Mouse (Mus musculus) forebrain, embryonic 16.5 days (tissue): ENCODE measurements at regions not wholly inside any gene's neighbourhood (a gene's known extent, or its start where the extent isn't known, plus 50 kb on each side); places are given as distances from the start of the nearest gene placed in this dataset.

Experiments
- ATAC-seq: fragments of 200-750 bp; cut with Nextera tagmentation; 2 replicates; pipeline ENCODE4 v1.8.0; 2017; ENCODE audit warnings: mild to moderate bottlenecking, moderate library complexity
- H3K27ac ChIP-seq: fragments of 300-500 bp; sonication (generic); 2 replicates; pipeline ENCODE4 v1.5.1; 2014; ENCODE audit warnings: low read length, control low read depth
- H3K27me3 ChIP-seq: fragments of 300-500 bp; sonication (generic); replicated peaks from 2 replicates; pipeline ENCODE4 v1.6.1; 2014; ENCODE audit warnings: low read length; ENCODE audit not compliant: control insufficient read depth, insufficient read depth
- H3K36me3 ChIP-seq: fragments of 300-500 bp; sonication (generic); 2 replicates; pipeline ENCODE4 v1.6.1; 2014; ENCODE audit not compliant: control insufficient read depth, insufficient read depth
- H3K4me1 ChIP-seq: fragments of 300-500 bp; sonication (generic); replicated peaks from 2 replicates; pipeline ENCODE4 v1.6.1; 2014; ENCODE audit warnings: low read length; ENCODE audit not compliant: control insufficient read depth, insufficient read depth
- H3K4me2 ChIP-seq: fragments of 300-500 bp; sonication (generic); 2 replicates; pipeline ENCODE4 v1.6.1; 2014; ENCODE audit warnings: mild to moderate bottlenecking, low read length, control low read depth
- H3K4me3 ChIP-seq: fragments of 300-500 bp; sonication (generic); replicated peaks from 2 replicates; pipeline ENCODE4 v1.5.1; 2014; ENCODE audit warnings: mild to moderate bottlenecking, low read length, control low read depth
- H3K9ac ChIP-seq: fragments of 300-500 bp; sonication (generic); replicated peaks from 2 replicates; pipeline ENCODE4 v1.6.1; 2014; ENCODE audit warnings: low read depth, low read length, control low read depth
- H3K9me3 ChIP-seq: fragments of 300-500 bp; sonication (generic); 2 replicates; pipeline ENCODE4 v1.6.1; 2016; ENCODE audit warnings: low read length; ENCODE audit not compliant: control insufficient read depth
- WGBS: fragments of 180-500 bp; shearing (Covaris S2); extraction: QIAGEN DNeasy Blood & Tissue Kit; methylation state at CpG from one replicate; pipeline ENCODE4 v1.1.7; 2014; 5-methylcytosine and 5-hydroxymethylcytosine counted together

GRCm38 (mm10) chr12:49827769-49828168 lies 442.8 kb downstream of the Gm43517 start:
- no peaks in the 10 kb centered on the region for H3K9me3 ChIP-seq
- WGBS = 43% methylated on average over 3 of the region's 3 CpGs
- peaks cover 7% of the 10 kb centered on the region for H3K4me1 ChIP-seq
- H3K4me2 ChIP-seq = no peak overlapping the region
- H3K27ac ChIP-seq = peak overlapping the region; percentile 63
- no peak overlapping the region for H3K9ac ChIP-seq
- no peak overlapping the region for H3K4me3 ChIP-seq
- no peaks in the 10 kb centered on the region for H3K36me3 ChIP-seq
- ATAC-seq = no peak
- no peaks in the 10 kb centered on the region for H3K27me3 ChIP-seq

GRCm38 (mm10) chr12:49828553-49828952 lies 443.6 kb downstream of the Gm43517 start:
- WGBS = 46% methylated on average over 4 of the region's 4 CpGs
- Histone ChIP-seq H3K4me1 (peaks cover 7% of the 10 kb centered on the region), H3K36me3 (no peaks in the 10 kb centered on the region), H3K4me3 (no peak overlapping the region), H3K9me3 (no peaks in the 10 kb centered on the region), H3K27ac (peak overlapping the region; percentile 63; the same call in 1 of the 2 replicates), H3K4me2 (no peak overlapping the region), H3K9ac (no peak overlapping the region), H3K27me3 (no peaks in the 10 kb centered on the region)
- ATAC-seq = peak; percentile 60

DNA sequence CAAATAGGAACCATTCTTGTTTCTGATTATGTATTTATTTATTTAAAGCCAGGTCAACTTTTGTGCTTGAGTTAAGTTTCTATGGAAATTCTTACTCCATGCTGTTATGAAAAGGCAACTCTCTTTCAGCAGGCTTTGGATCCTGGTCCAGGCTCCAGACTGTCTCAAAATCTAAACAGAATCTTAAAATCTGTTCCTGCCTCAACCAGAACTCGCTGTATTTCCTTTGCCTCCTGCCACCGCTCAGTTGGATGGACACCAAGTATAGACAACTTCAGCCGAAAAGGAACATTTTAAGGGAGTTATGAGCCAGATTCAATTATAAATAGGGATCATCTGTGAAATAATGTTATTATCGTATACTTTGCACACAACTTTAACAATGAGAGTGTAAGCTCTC lies 445.7 kb downstream of the Gm43517 start:
- H3K36me3 ChIP-seq = no peaks in the 10 kb centered on the region
- peak; percentile 42; the same call in 1 of the 2 replicates for ATAC-seq
- no peak overlapping the region for H3K4me3 ChIP-seq
- H3K9me3 ChIP-seq = no peaks in the 10 kb centered on the region
- H3K27ac ChIP-seq = no peak overlapping the region; the same call in 1 of the 2 replicates
- 73% methylated on average over 4 of the region's 4 CpGs for WGBS
- H3K4me2 ChIP-seq = no peak overlapping the region
- H3K27me3 ChIP-seq = no peaks in the 10 kb centered on the region
- peaks cover 11% of the 10 kb centered on the region for H3K4me1 ChIP-seq
- H3K9ac ChIP-seq = no peak overlapping the region

GRCm38 (mm10) chr12:49832118-49832847 lies 447.3 kb downstream of the Gm43517 start:
- WGBS = 33% methylated on average over 3 of the region's 3 CpGs
- Histone ChIP-seq H3K4me1 (peaks cover 13% of the 10 kb centered on the region), H3K9me3 (no peaks in the 10 kb centered on the region), H3K27me3 (no peaks in the 10 kb centered on the region), H3K27ac (peak overlapping the region; percentile 34), H3K36me3 (no peaks in the 10 kb centered on the region), H3K4me3 (no peak overlapping the region), H3K4me2 (no peak overlapping the region), H3K9ac (no peak overlapping the region)
- ATAC-seq = no peak

DNA sequence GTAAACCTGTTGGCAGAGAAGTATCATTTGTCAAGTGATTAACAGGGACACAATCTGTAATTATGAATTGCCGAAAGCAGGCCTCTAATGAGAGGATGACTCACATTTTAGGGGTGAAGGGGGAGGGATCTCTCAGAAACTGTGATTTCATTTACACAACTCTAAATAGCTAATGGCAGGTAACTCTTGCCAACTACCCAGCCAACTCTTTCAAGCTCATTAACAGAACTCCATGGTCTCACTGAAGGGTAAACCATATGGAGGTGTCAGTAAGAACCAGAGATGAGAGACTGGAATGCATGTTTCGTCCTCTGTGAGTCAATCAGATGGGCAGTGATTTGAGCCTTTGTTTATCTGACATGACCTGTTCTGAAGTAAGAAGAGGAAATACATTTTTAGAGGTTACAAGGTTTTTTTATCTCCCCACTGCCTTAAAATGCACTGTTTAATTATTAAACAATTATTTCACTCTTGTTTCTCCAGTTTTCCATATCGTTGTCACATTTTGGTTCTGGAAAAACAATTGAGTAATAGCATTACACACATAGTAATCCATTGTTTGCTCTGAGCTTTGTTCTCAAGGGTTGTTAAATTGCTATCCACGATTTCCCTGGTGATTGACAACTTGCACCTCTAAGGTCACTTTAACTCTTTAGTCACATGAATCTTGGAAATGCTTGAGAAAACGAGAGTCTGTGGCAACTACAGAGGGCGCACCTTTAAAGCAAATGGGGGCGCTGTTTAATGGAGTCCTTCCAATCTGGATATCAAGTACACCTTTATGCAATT lies 451.5 kb downstream of the Gm43517 start:
- H3K36me3 ChIP-seq = no peaks in the 10 kb centered on the region
- H3K9me3 ChIP-seq = no peaks in the 10 kb centered on the region
- no peak overlapping the region for H3K4me3 ChIP-seq
- peak; percentile 95 for ATAC-seq
- H3K4me2 ChIP-seq = no peak overlapping the region
- H3K4me1 ChIP-seq = peaks cover 8% of the 10 kb centered on the region; the same call in 1 of the 2 replicates
- peak overlapping the region; percentile 70 for H3K27ac ChIP-seq
- WGBS = 26% methylated on average over 7 of the region's 7 CpGs
- no peak overlapping the region for H3K9ac ChIP-seq
- no peaks in the 10 kb centered on the region for H3K27me3 ChIP-seq

DNA sequence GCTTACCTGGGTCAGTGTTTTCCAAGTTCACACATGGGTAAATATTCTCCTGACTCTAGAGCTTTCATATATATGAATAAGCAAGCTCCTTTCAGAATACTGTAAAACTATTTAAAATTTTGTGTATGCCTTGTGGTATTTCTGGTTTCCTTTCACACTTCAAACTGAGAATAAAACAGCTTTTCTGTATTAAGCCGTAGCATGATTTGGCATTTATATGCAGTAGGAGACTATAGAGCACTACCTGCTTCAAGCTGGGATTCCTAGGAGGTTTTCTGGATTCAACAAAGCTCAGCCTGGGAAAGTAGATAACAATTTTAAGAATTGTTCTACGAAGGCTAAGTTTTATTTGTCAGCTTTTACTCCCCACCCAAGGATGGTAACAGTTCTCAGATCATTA lies 500.5 kb downstream of the Gm43517 start:
- Histone ChIP-seq H3K27me3 (no peaks in the 10 kb centered on the region), H3K4me2 (no peak overlapping the region), H3K27ac (no peak overlapping the region), H3K4me3 (no peak overlapping the region), H3K9ac (no peak overlapping the region), H3K4me1 (no peaks in the 10 kb centered on the region), H3K36me3 (no peaks in the 10 kb centered on the region), H3K9me3 (no peaks in the 10 kb centered on the region)
- ATAC-seq = no peak
- 73% methylated on average over 2 of the region's 2 CpGs for WGBS

DNA sequence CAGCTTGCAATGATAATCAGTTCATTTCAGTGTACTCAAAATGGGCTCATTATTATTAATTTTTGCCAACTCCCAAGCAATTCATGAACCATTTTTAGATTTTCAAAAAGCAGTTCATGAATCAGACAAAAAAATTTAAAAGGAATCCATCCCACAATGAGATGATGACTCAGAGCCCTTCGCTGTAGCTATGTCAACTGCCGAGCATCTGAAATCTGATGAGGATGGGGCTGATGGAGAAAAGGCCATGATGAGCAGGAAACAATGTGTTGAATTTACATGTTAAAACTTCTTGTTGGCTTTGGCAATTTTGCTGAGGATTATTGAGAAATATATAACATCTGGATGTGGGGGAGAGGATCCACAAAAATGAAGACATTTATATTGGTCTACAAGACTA lies 502.3 kb downstream of the Gm43517 start:
- Histone ChIP-seq H3K4me1 (no peaks in the 10 kb centered on the region), H3K27ac (no peak overlapping the region), H3K4me2 (no peak overlapping the region), H3K9ac (no peak overlapping the region), H3K27me3 (no peaks in the 10 kb centered on the region), H3K36me3 (no peaks in the 10 kb centered on the region), H3K9me3 (no peaks in the 10 kb centered on the region), H3K4me3 (no peak overlapping the region)
- WGBS = 76% methylated on average over 2 of the region's 2 CpGs
- 0 out of 2 replicates have a peak, but pooled peaks have one; percentile 31 for ATAC-seq

DNA sequence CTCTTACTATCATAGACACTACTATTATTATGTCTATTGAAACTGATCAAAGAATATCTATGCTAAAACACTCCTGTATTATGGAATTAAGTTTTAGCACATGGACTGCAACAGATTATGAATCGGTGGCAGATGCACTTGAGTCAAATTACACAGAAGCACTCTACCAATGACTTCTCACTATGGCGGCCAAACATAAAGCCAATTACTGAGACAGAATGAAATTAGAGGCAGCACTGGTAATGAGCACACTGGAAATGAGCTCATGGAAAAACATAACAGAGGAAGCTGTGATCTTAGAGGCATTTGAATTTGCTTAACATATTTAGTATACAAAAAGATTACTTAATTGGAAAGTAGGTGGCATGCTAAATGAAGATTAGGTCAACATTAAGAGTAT lies 512.8 kb downstream of the Gm43517 start:
- Histone ChIP-seq H3K27me3 (no peaks in the 10 kb centered on the region), H3K27ac (no peak overlapping the region), H3K4me3 (no peak overlapping the region), H3K4me1 (no peaks in the 10 kb centered on the region), H3K36me3 (no peaks in the 10 kb centered on the region), H3K4me2 (no peak overlapping the region), H3K9ac (no peak overlapping the region), H3K9me3 (no peaks in the 10 kb centered on the region)
- 37% methylated on average over 2 of the region's 2 CpGs for WGBS
- peak; percentile 59 for ATAC-seq

DNA sequence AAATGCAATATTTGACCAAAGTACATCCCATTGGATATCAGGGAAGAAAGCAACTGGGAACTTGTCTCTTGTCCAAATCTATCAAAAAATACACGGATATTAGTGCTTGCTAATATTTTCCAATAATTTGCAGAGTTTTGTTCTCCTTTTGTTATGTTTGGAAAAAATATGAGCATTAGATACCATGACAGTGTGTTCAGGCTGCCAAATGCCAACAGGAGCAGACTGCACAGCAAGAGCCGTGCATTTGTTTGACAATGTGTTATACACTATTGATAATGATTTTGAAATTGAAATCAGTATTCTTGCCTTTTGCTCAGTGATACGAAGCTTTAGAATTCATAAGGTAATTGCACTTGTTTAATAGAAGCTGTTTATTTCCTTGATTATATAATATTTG lies 530.7 kb downstream of the Gm43517 start:
- Histone ChIP-seq H3K9me3 (no peaks in the 10 kb centered on the region), H3K4me3 (no peak overlapping the region), H3K4me1 (no peaks in the 10 kb centered on the region), H3K27me3 (no peaks in the 10 kb centered on the region), H3K4me2 (no peak overlapping the region), H3K9ac (no peak overlapping the region), H3K36me3 (no peaks in the 10 kb centered on the region), H3K27ac (no peak overlapping the region)
- WGBS = 67% methylated on average over 3 of the region's 3 CpGs
- ATAC-seq = no peak
